Mouse (Mus musculus): ENCODE measurements around the gene Mt4. TPM values are rescaled to one million over a fixed set of nuclear protein-coding genes. Genes with fewer than 3 reads are reported as not detected.

Mt4 gene
- polyA plus RNA-seq (2017; shearing (Covaris generic)), result not detected

DNA sequence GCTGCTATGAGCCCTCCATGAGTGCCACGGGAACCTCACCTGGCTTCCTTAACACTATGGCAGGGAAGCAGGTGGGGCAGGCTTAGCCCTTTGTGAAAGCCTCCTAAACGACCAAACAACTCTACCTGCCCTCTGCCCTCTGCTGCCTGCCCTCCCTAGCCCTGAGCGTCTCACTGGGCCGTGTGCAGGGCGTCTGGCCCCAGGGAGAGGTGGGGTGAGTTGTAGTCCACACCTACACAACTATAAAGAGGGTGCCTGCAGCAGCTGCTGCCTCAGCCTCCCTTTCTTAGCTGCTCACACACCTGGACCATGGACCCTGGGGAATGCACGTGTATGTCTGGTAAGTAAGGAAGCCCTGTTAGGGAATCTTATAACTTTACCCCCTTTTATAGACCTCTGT, at the start of gene Mt4:
Gene Mt4, plus strand, starts transcription at position 265 of the 400 bp plus-strand sequence.

GRCm38 (mm10) chr8:94098081-94098974, 38.7 kb upstream of the Mt4 start, which contains the start of gene Bbs2:
Bbs2 (minus strand) TSS chr8:94098928.

GRCm38 (mm10) chr8:94152513-94153300, 15.7 kb downstream of the Mt4 start, which contains the start of gene Mt3:
Mt3 (plus strand) TSS chr8:94152607.

DNA sequence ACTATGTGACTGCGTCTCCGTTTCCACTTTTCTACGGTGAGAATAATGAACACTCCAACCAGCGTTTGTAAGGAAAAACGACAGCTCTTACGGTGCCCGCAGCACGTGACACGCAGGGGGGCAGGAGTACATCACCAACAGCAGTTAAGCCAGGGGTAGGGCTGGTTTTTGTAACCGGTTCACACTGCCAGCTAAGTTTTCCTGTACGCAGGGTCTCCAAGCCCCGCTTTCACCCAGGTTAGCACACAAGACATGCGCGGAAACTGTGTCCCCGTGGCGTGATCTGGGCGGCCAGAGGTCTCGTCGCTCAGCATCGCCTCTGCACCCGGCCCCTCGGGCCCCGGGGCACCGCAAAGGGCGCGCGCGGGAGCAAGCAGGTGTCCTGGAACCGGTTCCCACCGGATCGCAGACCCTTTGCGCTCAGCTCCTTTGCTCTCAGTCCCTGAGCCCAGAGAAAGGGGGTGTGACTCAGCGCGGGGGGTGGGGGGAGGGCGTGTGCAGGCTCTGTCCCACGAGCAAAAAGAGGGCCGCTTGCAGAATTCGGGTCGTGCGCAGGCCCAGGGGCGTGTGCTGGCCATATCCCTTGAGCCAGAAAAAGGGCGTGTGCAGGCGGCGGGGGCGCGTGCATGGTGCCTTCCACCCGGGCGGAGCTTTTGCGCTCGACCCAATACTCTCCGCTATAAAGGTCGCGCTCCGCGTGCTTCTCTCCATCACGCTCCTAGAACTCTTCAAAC, 35.2 kb downstream of the Mt4 start, which contains the start of gene Mt2:
Gene Mt2, plus strand, starts transcription at position 590 of the 734 bp plus-strand sequence.

DNA sequence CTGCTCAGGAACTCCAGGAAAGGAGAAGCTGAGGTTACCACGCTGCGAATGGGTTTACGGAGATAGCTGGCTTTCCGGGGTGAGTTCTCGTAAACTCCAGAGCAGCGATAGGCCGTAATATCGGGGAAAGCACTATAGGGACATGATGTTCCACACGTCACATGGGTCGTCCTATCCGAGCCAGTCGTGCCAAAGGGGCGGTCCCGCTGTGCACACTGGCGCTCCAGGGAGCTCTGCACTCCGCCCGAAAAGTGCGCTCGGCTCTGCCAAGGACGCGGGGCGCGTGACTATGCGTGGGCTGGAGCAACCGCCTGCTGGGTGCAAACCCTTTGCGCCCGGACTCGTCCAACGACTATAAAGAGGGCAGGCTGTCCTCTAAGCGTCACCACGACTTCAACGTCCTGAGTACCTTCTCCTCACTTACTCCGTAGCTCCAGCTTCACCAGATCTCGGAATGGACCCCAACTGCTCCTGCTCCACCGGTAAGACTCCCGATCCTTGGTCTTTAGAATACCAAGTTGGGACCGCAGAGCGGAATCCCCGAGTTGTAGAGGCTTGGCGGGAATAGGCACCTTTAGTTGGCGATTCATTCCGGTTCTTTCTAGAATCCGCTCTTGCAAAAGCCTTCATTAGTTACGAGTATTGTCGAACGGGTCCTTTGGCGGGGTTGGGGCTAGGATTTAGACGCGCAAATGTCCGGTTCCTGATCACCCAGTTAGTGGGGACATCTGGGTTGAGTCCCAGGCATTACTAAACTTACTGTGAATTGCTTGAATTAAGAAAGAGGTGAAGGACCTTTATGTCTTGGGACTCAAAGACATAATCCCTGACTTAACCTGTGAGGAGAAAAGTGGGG, 42.1 kb downstream of the Mt4 start, which contains the start of gene Mt1:
Gene Mt1, plus strand, starts transcription at position 226 of the 856 bp plus-strand sequence.

Other genes starting within 250 kb of the Mt4 start
- 100 to 1,000 TPM; 101 to 132 TPM for gene Amfr, start 124.4 kb upstream of the Mt4 start, polyA plus RNA-seq (2017; shearing (Covaris generic))
- gene Nudt21, start 100.2 kb upstream of the Mt4 start, polyA plus RNA-seq (2017; shearing (Covaris generic)), result 100 to 1,000 TPM; 116 to 135 TPM
- 10 to 100 TPM; 12.9 to 13.4 TPM for gene Ogfod1, start 100.0 kb upstream of the Mt4 start, polyA plus RNA-seq (2017; shearing (Covaris generic))
- 1 to 10 TPM; 2.5 to 9.5 TPM for gene Bbs2, start 38.3 kb upstream of the Mt4 start, polyA plus RNA-seq (2017; shearing (Covaris generic))
- 1 to 10 TPM in 1 of 2 experiments, under 1 TPM in 1; 0.45 to 2.3 TPM for gene Mt3, start 15.4 kb downstream of the Mt4 start, polyA plus RNA-seq (2017; shearing (Covaris generic))
- gene Mt2, start 35.5 kb downstream of the Mt4 start, polyA plus RNA-seq (2017; shearing (Covaris generic)), result 1 to 10 TPM; 2.1 to 6.2 TPM
- gene Mt1, start 41.9 kb downstream of the Mt4 start, polyA plus RNA-seq (2017; shearing (Covaris generic)), result 10 to 100 TPM in 1 of 2 experiments, 1 to 10 TPM in 1; 5.7 to 16.7 TPM
- 10 to 100 TPM; 32.6 to 33.9 TPM for gene Nup93, start 77.4 kb downstream of the Mt4 start, polyA plus RNA-seq (2017; shearing (Covaris generic))
- under 1 TPM in 1 of 2 experiments, not detected in 1; 0.06 TPM for gene Slc12a3, start 192.0 kb downstream of the Mt4 start, polyA plus RNA-seq (2017; shearing (Covaris generic))
- 100 to 1,000 TPM in 1 of 2 experiments, 10 to 100 TPM in 1; 93.6 to 104 TPM for gene Herpud1, start 249.2 kb downstream of the Mt4 start, polyA plus RNA-seq (2017; shearing (Covaris generic))

All from activated CD4-positive, CD25-positive, alpha-beta regulatory T cell (primary cell).